11 mouse cellular contexts compared by ENCODE assay signal in the genomic region with DNA sequence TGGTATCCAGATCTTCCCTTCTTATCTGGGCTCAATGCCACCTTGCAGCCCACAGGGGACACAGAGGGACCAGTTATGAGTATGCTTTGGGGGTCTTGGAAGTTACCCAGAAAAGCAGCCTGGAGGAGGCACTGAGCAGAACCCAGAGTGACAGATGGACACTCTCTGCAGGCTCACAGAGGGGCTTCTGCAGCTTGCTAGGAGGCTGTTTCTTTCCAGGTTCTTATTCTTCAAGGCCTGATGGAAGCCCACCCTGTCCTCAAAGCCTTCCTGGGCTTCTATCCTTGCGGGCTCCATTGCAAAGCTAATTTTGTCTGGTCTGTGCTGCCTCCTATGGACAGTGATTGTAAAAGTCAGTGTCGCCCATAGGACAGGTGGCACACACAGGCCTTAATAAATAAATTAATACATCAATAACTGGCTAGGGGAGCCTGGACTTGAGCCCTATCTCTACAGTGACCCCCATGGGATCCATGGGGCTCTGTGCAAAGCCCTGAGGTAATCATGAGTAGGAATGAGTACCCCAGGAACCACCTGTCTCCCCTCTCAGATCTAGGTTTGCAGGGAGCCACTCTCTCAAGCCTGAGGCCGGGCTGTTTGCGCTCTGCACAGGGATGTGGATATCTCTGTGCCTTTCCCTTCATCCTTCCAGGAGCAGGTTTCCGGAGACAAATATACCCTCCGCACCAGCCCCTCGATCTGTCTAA.
DNase-seq lines count a peak whose midpoint lies in the region; ATAC-seq and TF ChIP-seq lines count a peak whose summit lies in the region.
"Had no signal": no experiment of that assay in that cellular context is flagged by ENCODE, and none has a peak within 500 bp of the region (broad histone marks: within the 10 kb centered on the region; RNA-seq: fewer than 3 reads in every experiment).

No protein-coding gene starts in this region.

- no peaks in the 10 kb centered on the region for H3K36me3 ChIP-seq in hindbrain, embryonic 12.5 days
- H3K36me3 ChIP-seq in neural tube, embryonic 12.5 days = no peaks in the 10 kb centered on the region
- H3K36me3 ChIP-seq: limb, embryonic 13.5 days had no signal

- peak; percentile 43; the same call in 1 of the 2 replicates for ATAC-seq in hindbrain, embryonic 12.5 days (ENCODE audit: low FRiP score)
- ATAC-seq in neural tube, embryonic 12.5 days (ENCODE audit: low FRiP score, low read depth) = peak; percentile 62

- peaks cover 23% of the 10 kb centered on the region for H3K4me1 ChIP-seq in hindbrain, embryonic 12.5 days
- peaks cover 8% of the 10 kb centered on the region; the same call in 1 of the 2 replicates for H3K4me1 ChIP-seq in neural tube, embryonic 12.5 days

- no peak overlapping the region for H3K9ac ChIP-seq in hindbrain, embryonic 12.5 days
- no peak overlapping the region for H3K9ac ChIP-seq in neural tube, embryonic 12.5 days
- H3K9ac ChIP-seq: limb, embryonic 13.5 days had no signal

- no peak for DNase-seq in gastrocnemius, adult 2 months
- no peak for DNase-seq in gastrocnemius, adult 8-10 months (ENCODE audit: low spot score in 2 of 2)
- DNase-seq in cerebellum, postnatal 10 days = peak; percentile 82 to 90
- no peak for DNase-seq in adrenal gland, adult 18-20 months (ENCODE audit: low spot score in 2 of 2)
- no peak for DNase-seq in gastrocnemius, postnatal 10 days
- no peak for DNase-seq in frontal cortex, postnatal 36 days (ENCODE audit: low spot score in 2 of 2)
- DNase-seq: kidney, postnatal 10 days had no signal

- peak; percentile 37 for TF ChIP-seq CTCF in gastrocnemius, adult 2 months (IDR thresholded peaks at IDR 0.05)

- intact Hi-C loops in gastrocnemius, adult 2 months (cut with DNase I) = no loop called here

- H3K27ac ChIP-seq in gastrocnemius, adult 2 months = no peak overlapping the region
- H3K27ac ChIP-seq in hindbrain, embryonic 12.5 days = peak overlapping the region; percentile 85
- H3K27ac ChIP-seq in neural tube, embryonic 12.5 days = peak overlapping the region; percentile 51
- H3K27ac ChIP-seq: limb, embryonic 13.5 days had no signal

- no peaks in the 10 kb centered on the region for H3K9me3 ChIP-seq in hindbrain, embryonic 12.5 days (replicated peaks)
- H3K9me3 ChIP-seq in neural tube, embryonic 12.5 days = no peaks in the 10 kb centered on the region
- H3K9me3 ChIP-seq: limb, embryonic 13.5 days; megakaryocyte, embryonic 14.5 days had no signal

- no peaks in the 10 kb centered on the region for H3K27me3 ChIP-seq in hindbrain, embryonic 12.5 days
- no peaks in the 10 kb centered on the region for H3K27me3 ChIP-seq in neural tube, embryonic 12.5 days (replicated peaks)

- no peak overlapping the region for H3K4me3 ChIP-seq in gastrocnemius, adult 2 months
- H3K4me3 ChIP-seq in hindbrain, embryonic 12.5 days = no peak overlapping the region
- no peak overlapping the region for H3K4me3 ChIP-seq in neural tube, embryonic 12.5 days
- H3K4me3 ChIP-seq: limb, embryonic 13.5 days; megakaryocyte, embryonic 14.5 days had no signal

- 57% methylated on average over 7 of the region's 7 CpGs for WGBS in hindbrain, embryonic 12.5 days
- WGBS in neural tube, embryonic 12.5 days = 52% methylated on average over 7 of the region's 7 CpGs

- no peak overlapping the region for H3K4me2 ChIP-seq in hindbrain, embryonic 12.5 days (replicated peaks)
- H3K4me2 ChIP-seq in neural tube, embryonic 12.5 days (replicated peaks) = no peak overlapping the region
- H3K4me2 ChIP-seq: limb, embryonic 13.5 days had no signal

Comparison
In these comparisons a context has a peak if more than half of its experiments do, and no peak if none do; other contexts are left out.
1. DNase-seq: peak in cerebellum, postnatal 10 days (2 of 2); none in gastrocnemius, adult 2 months (single experiment), gastrocnemius, adult 8-10 months (0 of 2), adrenal gland, adult 18-20 months (0 of 2), gastrocnemius, postnatal 10 days (single experiment) and frontal cortex, postnatal 36 days (0 of 2).